Mouse (Mus musculus) spleen, adult 2 months (tissue): ENCODE measurements around the gene Tspan15. TPM values are rescaled to one million over a fixed set of nuclear protein-coding genes. Genes with fewer than 3 reads are reported as not detected.
A peak's percentile ranks its signal among the peaks of the same experiment; 100 is the strongest.

Experiments
- DNase-seq, 2 experiments: peaks; one replicate each; pipeline versions ENCODE4 v3.0.0 to v3.0.0-alpha.2; 2012 to 2021; ENCODE audit warnings: low spot score in 2 of 2, low read depth in 1 of 2
- H3K27ac ChIP-seq: fragments of 200-500 bp; 2 replicates; pipeline ENCODE4 v1.5.1; 2012; ENCODE audit warnings: low read length, inconsistent platforms; ENCODE audit not compliant: insufficient read depth
- H3K27me3 ChIP-seq: fragments of 200-500 bp; 2 replicates; pipeline ENCODE4 v1.6.1; 2012; ENCODE audit warnings: mild to moderate bottlenecking, moderate library complexity, low read length, inconsistent platforms; ENCODE audit not compliant: control insufficient read depth, insufficient read depth
- H3K36me3 ChIP-seq: fragments of 200-500 bp; 2 replicates; pipeline ENCODE4 v1.6.1; 2012; ENCODE audit warnings: mild to moderate bottlenecking, low read length, inconsistent platforms; ENCODE audit not compliant: control insufficient read depth, insufficient read depth
- H3K4me1 ChIP-seq: fragments of 200-500 bp; 2 replicates; pipeline ENCODE4 v1.6.1; 2011; ENCODE audit warnings: inconsistent platforms; ENCODE audit not compliant: control insufficient read depth, insufficient read depth, insufficient read length
- H3K4me3 ChIP-seq: fragments of 200-500 bp; 2 replicates; pipeline ENCODE4 v1.5.1; 2011; ENCODE audit warnings: mild to moderate bottlenecking, inconsistent platforms; ENCODE audit not compliant: insufficient read depth, insufficient read length; ENCODE audit errors: extremely low read depth
- CTCF ChIP-seq: fragments of 200-500 bp; IDR thresholded peaks from 2 replicates; pipeline ENCODE4 v1.5.1; 2011; ENCODE audit warnings: mild to moderate bottlenecking, inconsistent platforms; ENCODE audit not compliant: insufficient read depth, insufficient read length, insufficient replicate concordance; ENCODE audit errors: extremely low read depth
- POLR2A ChIP-seq: fragments of 200-500 bp; IDR thresholded peaks from 2 replicates; pipeline ENCODE4 v1.6.1; 2011; ENCODE audit warnings: low read depth, low read length, inconsistent platforms
- WGBS: fragments of 180-500 bp; shearing (Covaris S2); methylation state at CpG from one replicate; pipeline ENCODE4 v1.1.7; 2018; 5-methylcytosine and 5-hydroxymethylcytosine counted together
- polyA plus RNA-seq: library from polyadenylated mRNA; depleted of rRNA; stranded (reverse); fragments of >200 nt; gene quantifications from 2 replicates; pipeline ENCODE4 v1.2.3, GENCODE M21; 2012

The Tspan15 gene
- polyA plus RNA-seq, 1 experiment: 39.2 TPM

DNA sequence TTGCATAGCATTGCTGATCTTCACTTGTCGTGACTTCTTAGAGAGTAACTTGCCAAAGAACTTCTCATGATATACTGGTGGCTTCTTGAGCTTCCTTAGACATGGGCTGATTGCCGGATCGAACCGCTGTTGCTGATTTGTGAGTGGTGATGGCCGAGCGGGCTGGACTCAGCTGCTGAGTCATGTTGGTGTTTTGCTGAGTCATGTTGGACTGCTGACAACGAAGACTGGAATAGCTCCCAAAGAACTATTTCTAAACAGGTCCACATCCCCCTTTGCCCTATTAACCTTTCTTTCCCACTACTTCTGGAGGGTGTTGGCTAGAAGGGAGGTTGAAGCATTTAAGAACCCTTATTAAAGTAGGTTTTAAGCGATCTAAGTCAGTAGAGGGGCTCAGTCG, 13.0 kb upstream of the Tspan15 start:
- no peak for DNase-seq
- Histone ChIP-seq H3K27ac (no peak overlapping the region), H3K4me1 (no peaks in the 10 kb centered on the region; the same call in 1 of the 2 replicates), H3K36me3 (no peaks in the 10 kb centered on the region), H3K4me3 (no peak overlapping the region), H3K27me3 (no peaks in the 10 kb centered on the region)
- whole genome bisulfite sequencing: 85% methylated on average over 9 of the region's 9 CpGs
- no peak for TF ChIP-seq CTCF
- no peak for TF ChIP-seq POLR2A

DNA sequence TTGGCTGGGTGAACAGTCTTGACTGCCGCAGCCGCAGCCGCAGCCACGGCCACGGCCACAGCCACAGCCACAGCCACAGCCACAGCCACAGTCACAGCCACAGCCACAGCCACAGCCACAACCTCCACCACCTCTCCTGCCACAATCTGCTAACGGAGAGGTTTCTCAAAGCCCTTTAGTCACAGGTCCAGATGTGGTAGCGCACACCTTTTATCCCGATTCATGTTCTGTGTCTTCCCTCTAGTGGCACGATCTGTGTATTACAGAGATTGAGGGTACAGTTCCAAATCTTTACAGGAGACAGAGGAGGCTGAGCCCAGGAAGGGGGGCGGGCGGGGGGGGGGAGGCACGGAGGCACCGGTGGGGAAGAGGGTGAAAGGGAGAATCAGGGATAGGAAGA, 11.8 kb upstream of the Tspan15 start:
- TF ChIP-seq POLR2A (no peak), CTCF (no peak)
- DNase-seq: peak in 1 of 2 experiments; percentile 49
- 61% methylated on average over 11 of the region's 13 CpGs for WGBS
- no peaks in the 10 kb centered on the region for H3K27me3 ChIP-seq
- H3K4me3 ChIP-seq: no peak overlapping the region
- no peaks in the 10 kb centered on the region for H3K36me3 ChIP-seq
- no peak overlapping the region for H3K27ac ChIP-seq
- H3K4me1 ChIP-seq: no peaks in the 10 kb centered on the region; the same call in 1 of the 2 replicates

DNA sequence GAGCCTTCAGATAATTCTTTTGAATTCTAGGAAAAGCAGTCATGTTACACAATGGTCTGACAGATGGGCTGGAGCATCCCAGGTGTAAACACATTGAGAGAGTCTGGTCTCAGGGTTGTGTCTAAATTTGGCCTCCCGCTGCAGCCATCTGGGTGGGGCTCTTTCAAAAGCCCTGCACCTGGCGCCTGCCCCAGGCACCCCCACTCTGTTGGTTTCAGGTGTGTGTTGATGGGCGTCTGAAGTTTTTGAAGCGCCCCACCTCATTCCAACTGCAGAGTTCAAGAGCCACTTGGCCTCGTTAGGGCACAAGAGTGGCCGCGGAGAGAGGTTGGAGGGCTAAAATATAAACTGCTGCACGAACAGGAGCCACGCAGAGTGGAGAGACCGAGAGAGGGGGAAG, 11.3 kb upstream of the Tspan15 start:
- no peaks in the 10 kb centered on the region for H3K36me3 ChIP-seq
- no peak for TF ChIP-seq POLR2A
- TF ChIP-seq CTCF: no peak
- H3K27me3 ChIP-seq: no peaks in the 10 kb centered on the region
- no peaks in the 10 kb centered on the region; the same call in 1 of the 2 replicates for H3K4me1 ChIP-seq
- no peak overlapping the region for H3K27ac ChIP-seq
- whole genome bisulfite sequencing: 79% methylated on average over 10 of the region's 10 CpGs
- H3K4me3 ChIP-seq: no peak overlapping the region
- DNase-seq: no peak

DNA sequence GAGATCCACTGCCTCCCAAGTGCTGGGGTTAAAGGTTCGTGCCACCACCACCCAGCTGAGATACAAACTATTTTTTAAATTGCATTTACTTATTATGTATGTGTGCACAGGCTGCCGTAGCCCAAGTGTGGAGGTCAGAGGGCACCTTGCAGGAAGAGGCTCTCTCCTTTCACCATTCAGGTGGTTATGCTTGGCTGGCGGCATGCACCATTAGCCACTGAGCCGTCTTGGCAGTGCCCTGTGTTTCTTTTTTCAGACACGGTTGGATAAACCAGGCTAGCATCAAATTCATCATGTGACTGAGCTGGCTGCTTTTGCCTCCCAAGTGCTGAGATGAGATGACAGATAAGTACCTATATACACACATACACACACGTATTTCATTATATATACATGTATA, 8.2 kb upstream of the Tspan15 start:
- Histone ChIP-seq H3K4me3 (no peak overlapping the region), H3K27ac (no peak overlapping the region), H3K4me1 (no peaks in the 10 kb centered on the region; the same call in 1 of the 2 replicates), H3K27me3 (no peaks in the 10 kb centered on the region), H3K36me3 (no peaks in the 10 kb centered on the region)
- TF ChIP-seq CTCF: no peak
- no peak for TF ChIP-seq POLR2A
- DNase-seq: no peak
- WGBS: 57% methylated on average over 6 of the region's 6 CpGs

DNA sequence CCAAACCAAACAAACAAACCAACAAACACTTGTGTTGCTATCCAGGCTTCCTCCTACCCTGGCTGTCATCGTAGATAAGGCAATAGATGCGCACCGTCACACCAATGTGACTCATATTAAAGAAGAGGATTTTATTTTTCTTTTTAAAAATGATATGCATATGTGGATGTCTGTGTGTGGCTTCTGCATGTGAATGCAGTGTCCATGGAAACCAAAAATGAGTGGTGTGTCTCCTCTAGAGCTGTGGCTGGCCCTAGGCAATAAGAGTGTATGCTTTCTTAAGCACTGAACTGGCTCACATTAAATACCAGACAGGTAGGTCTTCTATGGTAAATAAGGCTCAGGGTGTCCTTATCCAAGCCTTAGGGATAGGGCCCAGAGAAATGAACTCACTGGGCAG, 7.6 kb upstream of the Tspan15 start:
- Histone ChIP-seq H3K4me1 (no peaks in the 10 kb centered on the region; the same call in 1 of the 2 replicates), H3K27me3 (no peaks in the 10 kb centered on the region), H3K36me3 (no peaks in the 10 kb centered on the region), H3K27ac (no peak overlapping the region), H3K4me3 (no peak overlapping the region)
- 82% methylated on average over 3 of the region's 3 CpGs for WGBS
- no peak for TF ChIP-seq POLR2A
- TF ChIP-seq CTCF: no peak
- DNase-seq: no peak

DNA sequence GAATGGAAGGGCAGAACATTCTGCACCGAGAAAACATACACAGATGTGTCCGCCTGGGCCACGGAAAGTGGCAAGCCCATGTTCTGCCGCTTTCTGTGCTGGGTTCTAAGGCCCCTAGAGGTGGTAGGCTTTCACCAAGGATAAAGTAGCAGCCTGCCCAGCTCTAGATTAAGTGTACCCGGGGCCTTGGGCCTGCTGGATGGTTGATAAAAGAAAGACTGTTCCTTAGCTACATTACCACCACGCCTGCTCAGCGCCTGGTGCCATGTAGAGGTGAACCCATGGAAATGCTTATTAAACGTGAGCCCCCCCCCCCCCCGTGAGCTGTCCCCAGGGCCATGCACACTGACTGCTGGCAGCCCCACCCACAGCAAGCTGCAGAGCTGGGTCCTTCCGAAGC, 6.2 kb upstream of the Tspan15 start:
- H3K4me3 ChIP-seq: no peak overlapping the region
- H3K27me3 ChIP-seq: no peaks in the 10 kb centered on the region
- no peaks in the 10 kb centered on the region for H3K36me3 ChIP-seq
- no peak for DNase-seq
- no peaks in the 10 kb centered on the region; the same call in 1 of the 2 replicates for H3K4me1 ChIP-seq
- H3K27ac ChIP-seq: no peak overlapping the region
- no peak for TF ChIP-seq CTCF
- TF ChIP-seq POLR2A: no peak
- 64% methylated on average over 10 of the region's 10 CpGs for WGBS

DNA sequence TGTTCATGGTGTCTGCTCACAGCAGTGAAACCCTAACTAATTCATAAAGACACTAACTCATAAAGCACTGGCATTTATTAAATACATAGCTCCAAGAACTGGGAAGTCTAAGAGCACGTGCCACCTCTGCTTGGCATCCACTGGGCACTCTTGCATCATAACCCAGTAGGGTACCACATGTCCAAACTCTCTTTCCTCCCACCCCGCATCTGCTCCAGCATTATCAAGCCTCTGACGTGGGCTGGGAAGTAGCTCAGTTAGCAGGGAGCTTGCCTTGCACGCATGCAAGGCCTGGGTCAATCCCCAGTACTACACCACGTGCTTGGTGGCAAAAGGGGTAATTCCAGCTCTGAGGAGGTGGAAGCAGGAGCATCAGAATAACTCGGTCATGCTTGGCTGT, 5.1 kb upstream of the Tspan15 start:
- peaks cover 1% of the 10 kb centered on the region; the same call in 1 of the 2 replicates for H3K27me3 ChIP-seq
- no peak overlapping the region for H3K27ac ChIP-seq
- DNase-seq: no peak
- no peak overlapping the region for H3K4me3 ChIP-seq
- TF ChIP-seq CTCF (no peak), POLR2A (no peak)
- H3K36me3 ChIP-seq: no peaks in the 10 kb centered on the region
- 93% methylated on average over 6 of the region's 6 CpGs for WGBS
- no peaks in the 10 kb centered on the region; the same call in 1 of the 2 replicates for H3K4me1 ChIP-seq
